Mouse (Mus musculus) liver, postnatal 0 days (tissue): ENCODE data around the gene Proser2. TPM values are rescaled to one million over a fixed set of nuclear protein-coding genes. Genes with fewer than 3 reads are reported as not detected.

ENCODE experiments used
- ATAC-seq: fragments of 200-750 bp; cut with Nextera tagmentation; 2 replicates; pipeline ENCODE4 v1.8.0; 2017; ENCODE audit warnings: mild to moderate bottlenecking, moderate library complexity
- DNase-seq: peaks from one replicate; pipeline ENCODE4 v3.0.0-alpha.2; 2016
- H3K27ac ChIP-seq: fragments of 300-500 bp; sonication (generic); 2 replicates; pipeline ENCODE4 v1.5.1; 2014; ENCODE audit warnings: antibody characterized with exemption, moderate library complexity, mild to moderate bottlenecking, low read depth
- H3K27me3 ChIP-seq: fragments of 300-500 bp; sonication (generic); 2 replicates; pipeline ENCODE4 v1.6.1; 2014; ENCODE audit warnings: low read length, control low read depth, mixed read lengths; ENCODE audit not compliant: insufficient read depth
- H3K36me3 ChIP-seq: fragments of 300-500 bp; sonication (generic); replicated peaks from 2 replicates; pipeline ENCODE4 v1.6.1; 2014; ENCODE audit warnings: mild to moderate bottlenecking, control low read depth, low read length, moderate library complexity, mixed read lengths; ENCODE audit not compliant: insufficient read depth
- H3K4me1 ChIP-seq: fragments of 300-500 bp; sonication (generic); 2 replicates; pipeline ENCODE4 v1.6.1; 2014; ENCODE audit warnings: antibody characterized with exemption, mild to moderate bottlenecking, control low read depth; ENCODE audit not compliant: insufficient read depth
- H3K4me2 ChIP-seq: fragments of 300-500 bp; sonication (generic); 2 replicates; pipeline ENCODE4 v1.6.1; 2014; ENCODE audit warnings: low read depth, mild to moderate bottlenecking, low read length, moderate library complexity, mixed read lengths
- H3K4me3 ChIP-seq: fragments of 300-500 bp; sonication (generic); 2 replicates; pipeline ENCODE4 v1.5.1; 2014; ENCODE audit warnings: low read depth, low read length
- H3K9ac ChIP-seq: fragments of 300-500 bp; sonication (generic); replicated peaks from 2 replicates; pipeline ENCODE4 v1.6.1; 2014; ENCODE audit warnings: mild to moderate bottlenecking, moderate library complexity
- H3K9me3 ChIP-seq: fragments of 300-500 bp; sonication (generic); 2 replicates; pipeline ENCODE4 v1.6.1; 2016; ENCODE audit warnings: mild to moderate bottlenecking, control low read depth, low read length, mixed read lengths
- CTCF ChIP-seq: sonication (generic); IDR thresholded peaks from 2 replicates; pipeline ENCODE4 v1.5.1; 2016; ENCODE audit warnings: antibody characterized with exemption, low read depth
- EP300 ChIP-seq: IDR thresholded peaks from 2 replicates; pipeline ENCODE4 v1.6.1; 2016; ENCODE audit warnings: antibody characterized with exemption, low read depth, mild to moderate bottlenecking
- WGBS: fragments of 180-500 bp; shearing (Covaris S2); extraction: QIAGEN DNeasy Blood & Tissue Kit; methylation state at CpG from one replicate; pipeline ENCODE4 v1.1.7; 2014; ENCODE audit not compliant: insufficient replicate concordance; 5-methylcytosine and 5-hydroxymethylcytosine counted together
- polyA plus RNA-seq: library from polyadenylated mRNA; unstranded; fragments of >200 nt; fragmentation: Nextera tagmentation; extraction: Ambion mirVana; gene quantifications from 2 replicates; pipeline ENCODE4 v1.2.1, GENCODE M21; 2015

Gene Proser2
- 10.3 and 15.8 TPM in 2 replicates for polyA plus RNA-seq

GRCm38 (mm10) chr2:6129555-6130355 is at the start of gene Proser2:
Gene Proser2 (minus strand): TSS chr2:6130211.
- Histone ChIP-seq H3K4me1 (peaks cover 10% of the 10 kb centered on the region), H3K4me3 (peak within 1 kb of the TSS; percentile 71), H3K27ac (peak within 1 kb of the TSS; percentile 83), H3K27me3 (peaks cover 11% of the 10 kb centered on the region; the same call in 1 of the 2 replicates), H3K9me3 (no peaks in the 10 kb centered on the region), H3K9ac (peak within 1 kb of the TSS; percentile 74), H3K4me2 (peak within 1 kb of the TSS; percentile 76), H3K36me3 (no peaks in the 10 kb centered on the region)
- no peak for TF ChIP-seq CTCF
- TF ChIP-seq EP300: no peak
- peak; percentile 98 for ATAC-seq
- under 1% methylated on average over 83 of the region's 83 CpGs for WGBS
- DNase-seq: peak; percentile 83

- H3K36me3 ChIP-seq: no peaks in the 10 kb centered on the region
- H3K4me1 ChIP-seq: no peaks in the 10 kb centered on the region
- WGBS: 67% methylated on average over 1 of the region's 1 CpGs
- H3K27me3 ChIP-seq: no peaks in the 10 kb centered on the region
- no peak overlapping the region for H3K4me3 ChIP-seq
- no peak overlapping the region for H3K9ac ChIP-seq
- H3K4me2 ChIP-seq: no peak overlapping the region
- ATAC-seq (no peak; the same call in 1 of the 2 replicates), DNase-seq (no peak)
- H3K27ac ChIP-seq: no peak overlapping the region
- TF ChIP-seq CTCF (no peak), EP300 (no peak)
- H3K9me3 ChIP-seq: peaks cover 4% of the 10 kb centered on the region
These were observed 49.7 kb upstream of the Proser2 start for GRCm38 (mm10) chr2:6179749-6180117.

- ATAC-seq (no peak), DNase-seq (no peak)
- TF ChIP-seq CTCF (no peak), EP300 (no peak)
- no peak overlapping the region for H3K4me2 ChIP-seq
- H3K36me3 ChIP-seq: no peaks in the 10 kb centered on the region
- H3K9me3 ChIP-seq: no peaks in the 10 kb centered on the region
- 82% methylated on average over 16 of the region's 16 CpGs for WGBS
- H3K4me3 ChIP-seq: no peak overlapping the region
- H3K27me3 ChIP-seq: no peaks in the 10 kb centered on the region
- H3K4me1 ChIP-seq: no peaks in the 10 kb centered on the region
- no peak overlapping the region for H3K27ac ChIP-seq
- H3K9ac ChIP-seq: no peak overlapping the region
These were observed 49.1 kb upstream of the Proser2 start for GRCm38 (mm10) chr2:6178901-6179748.

- no peak for TF ChIP-seq CTCF
- Histone ChIP-seq H3K27me3 (no peaks in the 10 kb centered on the region), H3K9me3 (no peaks in the 10 kb centered on the region), H3K4me2 (no peak overlapping the region), H3K36me3 (no peaks in the 10 kb centered on the region), H3K27ac (no peak overlapping the region), H3K9ac (no peak overlapping the region), H3K4me3 (no peak overlapping the region), H3K4me1 (no peaks in the 10 kb centered on the region)
- WGBS: 60% methylated on average over 3 of the region's 3 CpGs
- ATAC-seq: no peak
- no peak for DNase-seq
These were observed 43.0 kb upstream of the Proser2 start for GRCm38 (mm10) chr2:6173013-6173412.

DNA sequence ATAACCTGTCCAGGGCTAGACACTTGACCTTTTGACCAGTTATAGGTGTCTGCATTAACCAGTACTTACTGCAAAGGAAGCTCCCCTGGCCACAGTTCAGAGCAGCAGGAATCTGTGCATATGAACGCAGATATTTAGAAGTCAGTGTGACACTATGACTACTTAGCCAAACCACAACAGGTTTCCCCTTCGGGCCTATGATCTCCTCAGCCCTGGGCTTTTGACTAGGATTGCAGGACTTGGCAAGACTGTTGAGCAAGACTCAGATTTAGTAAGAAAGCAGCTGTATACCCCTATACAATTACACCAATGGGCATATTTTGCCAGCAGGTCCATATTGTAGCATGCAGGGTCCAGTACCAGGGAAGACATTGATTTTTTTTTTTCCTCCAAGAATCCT is 38.5 kb upstream of the Proser2 start:
- 66% methylated on average over 2 of the region's 2 CpGs for WGBS
- Histone ChIP-seq H3K27me3 (no peaks in the 10 kb centered on the region), H3K27ac (no peak overlapping the region), H3K9me3 (no peaks in the 10 kb centered on the region), H3K4me2 (no peak overlapping the region), H3K9ac (no peak overlapping the region), H3K4me1 (no peaks in the 10 kb centered on the region; the same call in 1 of the 2 replicates), H3K36me3 (no peaks in the 10 kb centered on the region), H3K4me3 (no peak overlapping the region)
- ATAC-seq: no peak
- DNase-seq: no peak
- TF ChIP-seq CTCF: no peak
- no peak for TF ChIP-seq EP300

GRCm38 (mm10) chr2:6167843-6168558 is 38.0 kb upstream of the Proser2 start:
- Histone ChIP-seq H3K9ac (no peak overlapping the region), H3K27me3 (no peaks in the 10 kb centered on the region), H3K36me3 (no peaks in the 10 kb centered on the region), H3K4me1 (no peaks in the 10 kb centered on the region; the same call in 1 of the 2 replicates), H3K4me2 (no peak overlapping the region), H3K9me3 (no peaks in the 10 kb centered on the region), H3K27ac (no peak overlapping the region), H3K4me3 (no peak overlapping the region)
- no peak for TF ChIP-seq EP300
- TF ChIP-seq CTCF: peak; percentile 89
- 20% methylated on average over 5 of the region's 5 CpGs for WGBS
- peak; percentile 70 for DNase-seq
- peak; percentile 47; the same call in 1 of the 2 replicates for ATAC-seq
